Mouse (Mus musculus) Patski (cell line): Measurements from ENCODE around the gene Klhdc7a. TPM values are rescaled to one million over a fixed set of nuclear protein-coding genes. Genes with fewer than 3 reads are reported as not detected.
A peak's percentile ranks its signal among the peaks of the same experiment; 100 is the strongest.
"Not testable (repeated sequence)": the region's sequence is repeated elsewhere in the genome, so short reads cannot be mapped to it uniquely, and the experiment has no call there.

Experiments used
- ATAC-seq: fragments of 100-300 bp; one replicate; pipeline ENCODE4 v1.8.0; 2021
- CTCF ChIA-PET: fragments of 350-600 bp; sonication (Branson Sonifier 250); formaldehyde crosslinking; loops from one replicate; lab custom pipeline; 2022; ENCODE audit warnings: inconsistent platforms; lab: Charles Lee
- POLR2A ChIA-PET: fragments of 350-600 bp; sonication (Branson Sonifier 250); formaldehyde crosslinking; loops from one replicate; lab custom pipeline; 2022; ENCODE audit warnings: antibody characterized with exemption, inconsistent platforms; lab: Charles Lee
- DNase-seq: peaks from one replicate; pipeline ENCODE4 v3.0.0-alpha.2; 2011; ENCODE audit warnings: low read depth, low spot score
- H3K27me3 ChIP-seq: fragments of 371-371 bp; one replicate; pipeline ENCODE4 v1.5.1; 2021
- CTCF ChIP-seq: fragments of 100-300 bp; IDR thresholded peaks from one replicate; pipeline ENCODE4 v1.5.1; 2021
- in situ Hi-C: fragments of 300-500 bp; cut with MboI; formaldehyde crosslinking; loops from 3 replicates; pipeline ENCODE4 v1.11.1; 2018; ENCODE audit warnings: low pct_unique_long_range_greater_than_20kb, mixed read lengths
- polyA plus RNA-seq: library from polyadenylated mRNA; unstranded; gene quantifications from one replicate; pipeline ENCODE4 v1.2.3, GENCODE M21; 2021

Gene Klhdc7a
- polyA plus RNA-seq, 1 experiment from 2014 or later = 7.7 TPM

DNA sequence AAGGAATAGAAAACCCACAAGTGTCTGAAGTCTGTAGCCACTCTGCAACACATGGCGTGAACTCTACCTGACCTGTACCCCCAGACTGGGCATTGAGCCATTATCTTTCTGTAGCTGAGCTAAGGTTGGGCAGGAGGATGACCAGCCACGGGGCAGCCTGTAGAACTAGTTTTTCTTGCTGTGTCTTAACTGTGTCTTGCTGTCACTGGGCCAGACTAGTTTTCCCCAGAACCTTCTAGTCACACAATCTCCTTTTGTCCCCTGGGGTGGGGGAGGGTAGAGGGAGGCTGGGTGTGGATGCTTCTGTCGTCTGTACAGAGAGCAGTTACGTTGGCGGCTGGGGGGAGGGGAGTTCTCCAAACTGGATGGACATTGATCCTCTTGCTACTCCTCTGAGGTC lies 10.9 kb upstream of the Klhdc7a start:
- TF ChIP-seq CTCF = no peak
- ATAC-seq = no peak
- no peaks in the 10 kb centered on the region for H3K27me3 ChIP-seq
- POLR2A ChIA-PET = no interaction called here
- in situ Hi-C loops = no loop called here
- no peak for DNase-seq
- CTCF ChIA-PET = no interaction called here

GRCm38 (mm10) chr4:139977308-139977781 lies 9.5 kb upstream of the Klhdc7a start:
- in situ Hi-C loops = no loop called here

GRCm38 (mm10) chr4:139974506-139974905 lies 6.7 kb upstream of the Klhdc7a start:
- ATAC-seq (no peak), DNase-seq (no peak)
- H3K27me3 ChIP-seq = no peaks in the 10 kb centered on the region
- CTCF ChIA-PET = no interaction called here
- in situ Hi-C loops = loop anchor here (25.0 kb wide), 1 partner anchor 462 kb away; no protein-coding TSS in a partner anchor
- TF ChIP-seq CTCF = no peak
- POLR2A ChIA-PET = no interaction called here

More at GRCm38 (mm10) chr4:139977308-139977781, 9.5 kb upstream of the Klhdc7a start:
- POLR2A ChIA-PET = no interaction called here
- no peak for TF ChIP-seq CTCF
- CTCF ChIA-PET = no interaction called here
- DNase-seq (no peak), ATAC-seq (no peak)
- no peaks in the 10 kb centered on the region for H3K27me3 ChIP-seq

DNA sequence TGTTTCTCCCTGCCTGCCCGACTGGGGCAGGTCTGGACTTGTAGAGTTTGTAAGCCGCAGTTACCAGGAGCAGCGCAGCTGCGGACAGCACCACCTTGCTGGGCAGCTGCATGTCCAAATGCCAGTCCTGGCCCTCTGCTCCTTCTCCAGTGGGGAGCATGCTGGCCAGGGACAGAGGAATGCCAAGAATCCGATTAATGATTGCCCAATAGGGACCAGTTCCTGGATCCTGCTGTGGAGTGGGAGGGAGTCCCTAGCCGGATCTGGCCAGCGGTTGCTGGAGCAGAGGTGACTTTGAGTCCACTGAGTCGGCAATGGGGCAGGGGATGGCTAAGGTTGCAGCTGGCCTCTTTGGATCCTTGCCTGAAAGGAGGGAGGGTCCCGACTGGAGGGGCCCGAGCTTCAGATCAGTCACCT lies 343 bp downstream of the Klhdc7a start:
- TF ChIP-seq CTCF = no peak
- ChIA-PET CTCF (no interaction called here), POLR2A (no interaction called here)
- no peaks in the 10 kb centered on the region for H3K27me3 ChIP-seq
- in situ Hi-C loops = loop anchor here (25.0 kb wide), 1 partner anchor 455 kb away; no protein-coding TSS in a partner anchor
- DNase-seq (peak; percentile 95), ATAC-seq (peak; percentile 86)

DNA sequence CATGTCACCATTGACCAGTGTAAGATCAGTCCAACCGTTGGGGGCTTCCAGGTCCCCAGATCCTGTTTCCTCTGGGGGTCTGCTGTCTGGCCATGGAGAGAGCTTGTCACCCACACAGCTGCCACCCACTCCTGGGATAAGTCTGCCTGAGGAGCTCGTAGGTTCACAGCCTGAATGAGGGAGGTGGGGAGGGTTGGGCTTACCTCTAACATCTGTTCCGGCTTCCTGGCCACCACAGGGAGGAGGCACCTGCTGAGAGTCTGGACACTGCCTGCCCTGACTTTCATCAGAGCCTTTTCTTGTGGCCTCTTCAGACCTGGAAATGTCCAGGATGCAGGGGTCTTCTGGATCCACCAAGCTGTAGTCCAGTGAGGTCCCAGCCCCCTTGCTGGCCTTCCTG lies 845 bp downstream of the Klhdc7a start:
- CTCF ChIA-PET = no interaction called here

DNA sequence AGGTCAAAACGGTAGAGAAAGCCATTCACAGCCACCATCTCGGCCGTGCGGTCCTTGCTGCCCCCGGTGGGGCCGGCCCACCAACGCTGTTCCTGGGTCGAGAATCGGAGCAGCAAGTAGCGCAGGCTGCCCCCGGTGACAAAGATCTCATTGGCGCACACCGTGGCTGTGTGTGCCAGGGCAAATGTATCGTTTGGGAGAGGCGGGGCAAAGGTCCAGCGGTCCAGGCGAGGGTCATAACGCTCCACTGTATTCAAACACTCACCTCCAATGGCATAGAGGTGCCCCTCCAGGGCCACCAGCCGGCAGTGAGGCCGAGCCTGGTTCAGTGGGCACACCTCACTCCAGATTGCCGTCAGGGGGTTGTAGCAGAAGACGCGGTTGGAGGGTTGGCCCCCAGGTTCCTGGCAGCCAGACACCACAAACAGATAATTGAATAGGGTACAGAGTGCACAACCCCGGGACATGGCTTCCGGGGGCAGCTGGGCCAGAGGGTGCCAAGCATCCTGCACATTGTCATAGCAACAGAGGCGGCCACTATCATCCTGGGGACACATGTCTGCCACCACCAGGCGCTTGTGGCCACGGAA lies 2.1 kb downstream of the Klhdc7a start:
- ATAC-seq = no peak
- DNase-seq = no peak
- no peak for TF ChIP-seq CTCF
- in situ Hi-C loops = loop anchor here (25.0 kb wide), 1 partner anchor 453 kb away; no protein-coding TSS in a partner anchor
- ChIA-PET POLR2A (no interaction called here), CTCF (no interaction called here)
- H3K27me3 ChIP-seq = no peaks in the 10 kb centered on the region

More for the DNA sequence above, 845 bp downstream of the Klhdc7a start:
- DNase-seq (no peak), ATAC-seq (peak; percentile 9)
- POLR2A ChIA-PET = no interaction called here
- in situ Hi-C loops = loop anchor here (25.0 kb wide), 1 partner anchor 455 kb away; no protein-coding TSS in a partner anchor
- TF ChIP-seq CTCF = no peak
- H3K27me3 ChIP-seq = no peaks in the 10 kb centered on the region

- DNase-seq (no peak), ATAC-seq (no peak)
- TF ChIP-seq CTCF = no peak
- POLR2A ChIA-PET = no interaction called here
- in situ Hi-C loops = loop anchor here (25.0 kb wide), 1 partner anchor 452 kb away; no protein-coding TSS in a partner anchor
- CTCF ChIA-PET = no interaction called here
- H3K27me3 ChIP-seq = no peaks in the 10 kb centered on the region
Measured at GRCm38 (mm10) chr4:139964406-139964805, 3.4 kb downstream of the Klhdc7a start.

DNA sequence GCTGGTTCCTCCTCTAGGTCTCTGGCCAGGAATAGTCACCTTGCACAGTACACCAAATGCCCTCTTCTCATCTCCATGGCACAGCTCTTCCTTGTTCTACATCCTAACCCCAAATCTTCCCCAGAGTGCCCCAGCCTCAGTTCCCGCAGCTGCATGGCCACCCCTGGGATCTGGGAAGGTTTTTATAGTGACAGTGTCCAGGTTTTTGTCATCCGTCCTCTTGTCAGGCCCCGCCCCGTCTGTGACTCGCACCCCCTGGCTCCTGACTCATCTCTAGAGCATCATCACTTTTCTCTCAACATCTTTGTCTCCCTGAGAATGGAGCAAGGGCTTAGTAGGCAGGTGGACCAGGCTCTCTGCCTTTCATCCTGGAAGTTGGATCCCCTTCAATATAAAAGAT lies 3.9 kb downstream of the Klhdc7a start:
- TF ChIP-seq CTCF = no peak
- DNase-seq (no peak), ATAC-seq (no peak)
- in situ Hi-C loops = loop anchor here (25.0 kb wide), 1 partner anchor 452 kb away; no protein-coding TSS in a partner anchor
- POLR2A ChIA-PET = no interaction called here
- H3K27me3 ChIP-seq = no peaks in the 10 kb centered on the region
- CTCF ChIA-PET = no interaction called here

DNA sequence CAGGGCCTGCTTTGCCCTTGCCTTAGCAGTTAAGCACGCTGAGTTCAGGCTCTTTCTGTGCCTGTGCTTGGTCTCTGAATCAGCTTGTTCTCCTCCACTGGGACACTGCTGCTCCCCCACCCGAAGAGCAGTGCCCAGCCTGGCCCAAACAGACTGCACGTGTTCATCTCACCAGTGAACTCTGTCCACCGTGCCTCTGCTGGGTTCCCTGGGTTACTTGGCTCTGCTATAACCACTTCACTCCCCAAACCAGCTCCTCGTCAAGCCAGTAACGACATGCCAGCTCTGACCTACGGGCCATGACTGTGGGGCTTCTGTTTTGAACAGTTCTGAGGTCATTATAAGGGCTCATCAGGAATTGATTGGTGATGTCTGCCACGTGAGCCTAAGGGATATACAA lies 4.8 kb downstream of the Klhdc7a start:
- CTCF ChIA-PET = no interaction called here
- ATAC-seq (no peak), DNase-seq (no peak)
- TF ChIP-seq CTCF = no peak
- POLR2A ChIA-PET = no interaction called here
- in situ Hi-C loops = loop anchor here (25.0 kb wide), 1 partner anchor 451 kb away; no protein-coding TSS in a partner anchor
- no peaks in the 10 kb centered on the region for H3K27me3 ChIP-seq

DNA sequence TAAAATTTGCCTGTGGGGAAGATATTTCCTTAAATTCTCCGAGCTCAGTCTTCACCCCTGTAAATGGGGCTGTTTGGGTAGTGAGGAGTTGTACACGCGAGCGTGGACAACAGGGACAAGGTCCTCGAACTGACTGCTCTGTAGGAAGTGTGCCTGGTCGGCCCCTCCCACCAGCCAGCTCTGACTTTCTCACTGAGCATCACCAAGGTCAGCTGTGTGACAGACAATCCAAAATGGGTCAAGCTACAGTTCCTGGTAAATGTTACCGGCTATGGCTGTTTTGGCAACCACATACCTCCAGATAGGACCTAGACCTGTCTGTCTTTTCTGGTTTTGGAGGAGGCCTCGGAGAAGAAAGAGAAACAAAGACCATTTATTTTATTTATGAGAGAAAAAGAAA lies 6.0 kb downstream of the Klhdc7a start:
- no peak for TF ChIP-seq CTCF
- ChIA-PET POLR2A (no interaction called here), CTCF (no interaction called here)
- no peaks in the 10 kb centered on the region for H3K27me3 ChIP-seq
- ATAC-seq (no peak), DNase-seq (no peak)
- in situ Hi-C loops = loop anchor here (25.0 kb wide), 1 partner anchor 450 kb away; no protein-coding TSS in a partner anchor

GRCm38 (mm10) chr4:139961329-139961728 lies 6.5 kb downstream of the Klhdc7a start:
- H3K27me3 ChIP-seq, ATAC-seq, POLR2A ChIA-PET, CTCF ChIA-PET, DNase-seq: not testable (repeated sequence)
- in situ Hi-C loops = loop anchor here (25.0 kb wide), 1 partner anchor 449 kb away; no protein-coding TSS in a partner anchor
